26 mouse cellular contexts compared by ENCODE assay signal in genomic region chr3:130377786-130378185, GRCm38 (mm10).
DNase-seq lines count a peak whose midpoint lies in the region; ATAC-seq and TF ChIP-seq lines count a peak whose summit lies in the region.
"Had no signal": no experiment of that assay in that cellular context is flagged by ENCODE, and none has a peak within 500 bp of the region (broad histone marks: within the 10 kb centered on the region; RNA-seq: fewer than 3 reads in every experiment).

No protein-coding gene starts in this region.

- no peaks in the 10 kb centered on the region for H3K36me3 ChIP-seq in testis, adult 2 months (ENCODE audit: control insufficient read depth, insufficient read depth, low read length)
- H3K36me3 ChIP-seq: embryonic facial prominence, embryonic 12.5 days; embryonic facial prominence, embryonic 15.5 days; heart, embryonic 10.5 days; heart, embryonic 13.5 days had no signal

- H3K4me3 ChIP-seq in testis, adult 2 months (ENCODE audit: control insufficient read depth, low read depth, low read length) = no peak overlapping the region
- H3K4me3 ChIP-seq: embryonic facial prominence, embryonic 12.5 days; embryonic facial prominence, embryonic 15.5 days; gastrocnemius, adult 2 months; heart, embryonic 10.5 days; heart, embryonic 13.5 days had no signal

- TF ChIP-seq POLR2A in testis, adult 2 months (IDR thresholded peaks at IDR 0.05; ENCODE audit: control insufficient read depth, low read depth, low read length) = no peak

- peak; percentile 26 for DNase-seq in adrenal gland, adult 8-10 months
- DNase-seq in adrenal gland, adult 18-20 months (ENCODE audit: low spot score in 2 of 2) = no peak
- no peak for DNase-seq in testis, postnatal 14 days (ENCODE audit: low spot score)
- DNase-seq in adrenal gland, postnatal 36 days = peak; percentile 31 to 36
- DNase-seq: cerebellum, adult 11 months; cerebellum, adult 2 months; cerebellum, adult 9-11 months; cerebellum, postnatal 25 days; forebrain, postnatal 0 days; gastrocnemius, adult 2 months; gastrocnemius, postnatal 14 days; heart, adult 18-20 months; heart, postnatal 14 days; heart, postnatal 4 days had no signal

- H3K27me3 ChIP-seq in testis, adult 2 months (ENCODE audit: control insufficient read depth, insufficient read depth, low read length) = no peaks in the 10 kb centered on the region
- H3K27me3 ChIP-seq: embryonic facial prominence, embryonic 12.5 days; embryonic facial prominence, embryonic 15.5 days had no signal

- no peak for ATAC-seq in megakaryocyte progenitor cell, adult 5-6 weeks (replicated peaks; ENCODE audit: poor library complexity)
- ATAC-seq: CD4-positive, CD25-positive, alpha-beta regulatory T cell, adult 4 months; forebrain, embryonic 14.5 days; forebrain, postnatal 0 days; hindbrain, postnatal 0 days; inflammation-experienced regulatory T-cells, adult 6 months; intestine, embryonic 16.5 days had no signal

- 0 out of 2 replicates have a peak overlapping the region, but pooled peaks have one; percentile 42 for H3K27ac ChIP-seq in testis, adult 2 months (ENCODE audit: control insufficient read depth, insufficient read depth, low read depth, low read length)
- H3K27ac ChIP-seq: embryonic facial prominence, embryonic 12.5 days; embryonic facial prominence, embryonic 15.5 days; gastrocnemius, adult 2 months; heart, embryonic 10.5 days; heart, embryonic 13.5 days; hindbrain, embryonic 14.5 days; hindbrain, postnatal 0 days had no signal

- no peaks in the 10 kb centered on the region for H3K4me1 ChIP-seq in testis, adult 2 months (ENCODE audit: control insufficient read depth, insufficient read depth, low read length)
- H3K4me1 ChIP-seq: heart, embryonic 13.5 days had no signal

- no peak for TF ChIP-seq CTCF in testis, adult 2 months (IDR thresholded peaks at IDR 0.05; ENCODE audit: control insufficient read depth, insufficient read depth, insufficient replicate concordance, low read depth, low read length)

Comparison
In these comparisons a context has a peak if more than half of its experiments do, and no peak if none do; other contexts are left out.
1. DNase-seq: peak in adrenal gland, adult 8-10 months (single experiment) and adrenal gland, postnatal 36 days (2 of 2); none in adrenal gland, adult 18-20 months (0 of 2) and testis, postnatal 14 days (single experiment).